Mouse (Mus musculus): ENCODE results near the gene Scn3b. TPM values are rescaled to one million over a fixed set of nuclear protein-coding genes. Genes with fewer than 3 reads are reported as not detected.

Scn3b gene
- polyA plus RNA-seq, 2 experiments: 0.01 to 0.06 TPM

DNA sequence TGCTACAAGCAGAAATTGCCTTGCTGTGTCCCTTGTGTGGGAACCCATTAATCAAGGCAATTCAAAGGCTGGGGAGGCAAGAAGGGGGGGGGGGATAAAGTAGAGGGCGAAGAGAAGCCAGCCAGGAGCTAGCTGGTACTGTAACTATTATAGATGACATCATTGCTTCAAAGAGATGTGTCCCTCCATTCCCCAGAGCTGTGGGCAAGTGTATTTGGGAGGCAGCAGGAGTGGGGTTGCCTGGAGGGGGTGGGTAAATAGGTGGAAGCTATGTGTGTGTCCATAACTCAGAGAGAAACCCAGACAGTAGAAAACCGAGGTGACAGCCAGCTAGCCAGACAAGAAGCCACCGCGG, 292 bp upstream of the Scn3b start:
- H3K36me3 ChIP-seq (replicated peaks; ENCODE audit: control insufficient read depth, insufficient read depth, low read depth): no peaks in the 10 kb centered on the region
- ATAC-seq (ENCODE audit: insufficient read depth) (no peak), DNase-seq (ENCODE audit: low read depth in 3 of 3, low spot score in 3 of 3) (no peak)
- no peak overlapping the region for H3K9ac ChIP-seq (replicated peaks)
- no peaks in the 10 kb centered on the region for H3K9me3 ChIP-seq (ENCODE audit: control insufficient read depth, low read length)
- TF ChIP-seq EP300 (IDR thresholded peaks at IDR 0.05; ENCODE audit: low read depth) (no peak), CTCF (IDR thresholded peaks at IDR 0.05; ENCODE audit: low read depth) (no peak)
- peaks cover 0 to 2% of the 10 kb centered on the region in 2 experiments; a peak in 1 of 4 replicates for H3K4me1 ChIP-seq (replicated peaks; ENCODE audit: control insufficient read depth in 2 of 2, insufficient read depth in 2 of 2, low read length in 1 of 2)
- peaks cover 8% of the 10 kb centered on the region for H3K27me3 ChIP-seq (ENCODE audit: control insufficient read depth, insufficient read depth, low read length)
- peak overlapping the region; percentile 23; the same call in 1 of the 2 replicates for H3K4me2 ChIP-seq (ENCODE audit: low read depth)
- no peak overlapping the region for H3K27ac ChIP-seq
- WGBS (ENCODE audit: insufficient replicate concordance): 3% methylated on average over 4 of the region's 4 CpGs
- no peak overlapping the region for H3K4me3 ChIP-seq (ENCODE audit: insufficient read depth in 1 of 2, low read depth in 2 of 2, low read length in 2 of 2)

DNA sequence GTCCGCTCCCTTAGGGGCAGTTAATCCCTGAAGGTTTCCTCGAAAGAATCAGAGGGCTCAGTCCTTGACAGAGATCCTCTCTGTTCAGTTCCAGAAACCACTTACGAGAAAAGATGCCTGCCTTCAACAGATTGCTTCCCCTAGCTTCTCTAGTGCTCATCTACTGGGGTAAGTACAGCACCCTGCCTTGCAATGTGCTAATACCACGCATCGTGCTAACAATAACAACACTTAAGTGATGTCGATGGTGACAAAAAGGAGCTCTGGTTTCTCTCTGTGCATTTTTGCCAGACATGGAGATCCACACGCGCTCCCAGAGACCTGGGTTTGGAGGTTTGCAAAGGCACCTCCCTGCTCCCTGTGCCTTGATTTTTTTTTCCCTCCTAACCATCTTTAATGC, 863 bp downstream of the Scn3b start:
- no peak for TF ChIP-seq CTCF (IDR thresholded peaks at IDR 0.05; ENCODE audit: low read depth)
- TF ChIP-seq EP300 (IDR thresholded peaks at IDR 0.05; ENCODE audit: low read depth): no peak
- no peaks in the 10 kb centered on the region for H3K36me3 ChIP-seq (replicated peaks; ENCODE audit: control insufficient read depth, insufficient read depth, low read depth)
- no peak overlapping the region for H3K27ac ChIP-seq
- no peak for ATAC-seq (ENCODE audit: insufficient read depth)
- WGBS (ENCODE audit: insufficient replicate concordance): 19% methylated on average over 8 of the region's 8 CpGs
- peaks cover 8% of the 10 kb centered on the region for H3K27me3 ChIP-seq (ENCODE audit: control insufficient read depth, insufficient read depth, low read length)
- no peak overlapping the region for H3K9ac ChIP-seq (replicated peaks)
- peaks cover 0 to 2% of the 10 kb centered on the region in 2 experiments; a peak in 1 of 4 replicates for H3K4me1 ChIP-seq (replicated peaks; ENCODE audit: control insufficient read depth in 2 of 2, insufficient read depth in 2 of 2, low read length in 1 of 2)
- no peaks in the 10 kb centered on the region for H3K9me3 ChIP-seq (ENCODE audit: control insufficient read depth, low read length)
- H3K4me2 ChIP-seq (ENCODE audit: low read depth): no peak overlapping the region
- H3K4me3 ChIP-seq (ENCODE audit: insufficient read depth in 1 of 2, low read depth in 2 of 2, low read length in 2 of 2): no peak overlapping the region
- no peak for DNase-seq (ENCODE audit: low read depth in 3 of 3, low spot score in 3 of 3)

DNA sequence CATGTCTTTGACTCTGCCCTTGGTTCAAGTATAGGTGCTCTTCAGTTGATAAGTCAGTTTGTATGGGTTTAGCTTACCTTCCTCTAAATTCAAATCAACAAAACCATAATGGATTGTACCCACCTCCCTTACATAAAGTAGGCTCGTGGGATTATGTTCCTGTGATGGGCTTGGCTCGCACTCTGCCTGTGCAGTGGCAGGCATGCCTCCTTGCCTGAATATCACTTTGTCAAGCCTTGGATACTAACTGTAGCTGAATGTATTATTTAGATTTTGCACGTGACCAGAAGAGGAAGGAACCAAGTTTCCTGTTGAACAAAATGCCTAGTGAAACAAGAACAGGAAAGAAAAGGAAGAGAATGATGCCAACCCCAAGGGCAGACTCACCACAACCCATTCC, 2.1 kb downstream of the Scn3b start:
- no peak overlapping the region for H3K4me2 ChIP-seq (ENCODE audit: low read depth)
- peaks cover 8% of the 10 kb centered on the region for H3K27me3 ChIP-seq (ENCODE audit: control insufficient read depth, insufficient read depth, low read length)
- no peaks in the 10 kb centered on the region for H3K36me3 ChIP-seq (replicated peaks; ENCODE audit: control insufficient read depth, insufficient read depth, low read depth)
- H3K4me1 ChIP-seq (replicated peaks; ENCODE audit: control insufficient read depth in 2 of 2, insufficient read depth in 2 of 2, low read length in 1 of 2): peaks cover 0 to 2% of the 10 kb centered on the region in 2 experiments; a peak in 1 of 4 replicates
- no peak overlapping the region for H3K27ac ChIP-seq
- WGBS (ENCODE audit: insufficient replicate concordance): 38% methylated on average over 3 of the region's 3 CpGs
- H3K9me3 ChIP-seq (ENCODE audit: control insufficient read depth, low read length): no peaks in the 10 kb centered on the region
- no peak for DNase-seq (ENCODE audit: low read depth in 3 of 3, low spot score in 3 of 3)
- TF ChIP-seq EP300 (IDR thresholded peaks at IDR 0.05; ENCODE audit: low read depth) (no peak), CTCF (IDR thresholded peaks at IDR 0.05; ENCODE audit: low read depth) (no peak)
- H3K9ac ChIP-seq (replicated peaks): no peak overlapping the region
- ATAC-seq (ENCODE audit: insufficient read depth): no peak
- H3K4me3 ChIP-seq (ENCODE audit: insufficient read depth in 1 of 2, low read depth in 2 of 2, low read length in 2 of 2): no peak overlapping the region

DNA sequence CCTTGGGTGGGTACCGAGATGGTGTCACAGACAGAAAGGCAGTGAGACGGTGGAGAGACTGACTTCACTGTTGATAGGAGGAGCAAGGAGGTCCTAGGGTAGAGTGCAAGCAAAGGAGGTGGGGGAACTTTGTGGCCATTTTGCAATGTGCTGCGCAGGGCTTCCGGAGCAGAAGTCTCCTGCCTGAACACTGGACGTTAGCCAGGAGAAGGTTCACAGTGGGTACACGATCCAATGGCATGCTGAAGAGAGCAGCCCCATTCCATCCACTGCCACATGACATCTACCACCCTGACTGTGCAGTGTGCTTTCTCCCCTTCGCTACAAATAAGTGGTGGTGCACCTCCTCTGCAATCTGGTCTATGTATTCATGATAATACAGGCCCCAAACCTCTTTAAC, 3.8 kb downstream of the Scn3b start:
- H3K9ac ChIP-seq (replicated peaks): no peak overlapping the region
- peaks cover 8% of the 10 kb centered on the region for H3K27me3 ChIP-seq (ENCODE audit: control insufficient read depth, insufficient read depth, low read length)
- ATAC-seq (ENCODE audit: insufficient read depth): no peak
- no peaks in the 10 kb centered on the region for H3K36me3 ChIP-seq (replicated peaks; ENCODE audit: control insufficient read depth, insufficient read depth, low read depth)
- TF ChIP-seq CTCF (IDR thresholded peaks at IDR 0.05; ENCODE audit: low read depth): no peak
- TF ChIP-seq EP300 (IDR thresholded peaks at IDR 0.05; ENCODE audit: low read depth): no peak
- no peak overlapping the region for H3K4me2 ChIP-seq (ENCODE audit: low read depth)
- 63% methylated on average over 7 of the region's 7 CpGs for WGBS (ENCODE audit: insufficient replicate concordance)
- peaks cover 0 to 2% of the 10 kb centered on the region in 2 experiments; a peak in 1 of 4 replicates for H3K4me1 ChIP-seq (replicated peaks; ENCODE audit: control insufficient read depth in 2 of 2, insufficient read depth in 2 of 2, low read length in 1 of 2)
- H3K4me3 ChIP-seq (ENCODE audit: insufficient read depth in 1 of 2, low read depth in 2 of 2, low read length in 2 of 2): no peak overlapping the region
- DNase-seq (ENCODE audit: low read depth in 3 of 3, low spot score in 3 of 3): no peak
- no peak overlapping the region for H3K27ac ChIP-seq
- H3K9me3 ChIP-seq (ENCODE audit: control insufficient read depth, low read length): no peaks in the 10 kb centered on the region

DNA sequence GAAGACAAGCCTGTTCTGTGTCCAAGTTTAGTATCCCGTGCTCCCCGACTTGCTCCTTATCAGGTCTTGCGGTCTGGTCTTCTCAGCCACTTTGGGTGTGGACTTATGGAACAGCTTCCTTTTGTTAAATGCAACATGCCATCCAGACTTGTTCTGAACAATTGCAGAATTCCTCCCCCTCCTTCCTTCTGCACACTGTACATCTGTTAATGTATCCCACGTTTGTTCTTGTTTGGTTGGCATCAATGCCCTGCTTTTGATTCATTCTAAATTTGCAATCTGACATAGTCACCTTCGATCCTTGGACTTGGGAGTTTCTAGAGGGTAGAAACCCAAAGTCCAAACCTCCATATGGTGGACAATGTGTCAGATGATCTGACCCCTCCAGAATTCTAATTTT, 6.9 kb downstream of the Scn3b start:
- Histone ChIP-seq H3K9ac (replicated peaks) (no peak overlapping the region), H3K36me3 (replicated peaks; ENCODE audit: control insufficient read depth, insufficient read depth, low read depth) (no peaks in the 10 kb centered on the region), H3K27ac (no peak overlapping the region), H3K9me3 (ENCODE audit: control insufficient read depth, low read length) (no peaks in the 10 kb centered on the region), H3K4me2 (ENCODE audit: low read depth) (no peak overlapping the region), H3K4me1 (replicated peaks; ENCODE audit: control insufficient read depth in 2 of 2, insufficient read depth in 2 of 2, low read length in 1 of 2) (no peaks in the 10 kb centered on the region), H3K4me3 (ENCODE audit: insufficient read depth in 1 of 2, low read depth in 2 of 2, low read length in 2 of 2) (no peak overlapping the region), H3K27me3 (ENCODE audit: control insufficient read depth, insufficient read depth, low read length) (no peaks in the 10 kb centered on the region)
- no peak for TF ChIP-seq EP300 (IDR thresholded peaks at IDR 0.05; ENCODE audit: low read depth)
- 64% methylated on average over 5 of the region's 5 CpGs for WGBS (ENCODE audit: insufficient replicate concordance)
- ATAC-seq (ENCODE audit: insufficient read depth): no peak
- no peak for DNase-seq (ENCODE audit: low read depth in 3 of 3, low spot score in 3 of 3)
